Mouse (Mus musculus) left cerebral cortex, postnatal 14 days (tissue): Measurements from ENCODE around the gene Wdr62. TPM values are rescaled to one million over a fixed set of nuclear protein-coding genes. Genes with fewer than 3 reads are reported as not detected.

Experiments
- DNase-seq, 2 experiments: peaks; one replicate each; pipeline ENCODE4 v3.0.0; 2021 to 2022; ENCODE audit warnings: low spot score in 2 of 2, mixed read lengths in 1 of 2
- intact Hi-C: fragments of 180-260 bp; cut with DNase I; formaldehyde crosslinking; loops from one replicate; pipeline ENCODE4 v1.15.1; 2025
- long read RNA-seq, 2 experiments: library from polyadenylated mRNA; stranded (forward); transcript quantifications; one replicate each; pipeline ENCODE4 v2.0.0; 2021
- total RNA-seq, 2 experiments: library from RNA; stranded (reverse); gene quantifications; 2 replicates each; pipeline ENCODE4 v1.2.3; 2021

Gene Wdr62
- 1 to 10 TPM; 1.2 to 2.0 TPM for total RNA-seq
- long read RNA-seq, experiment 1, partial matches to known transcripts, result 1 of 1 reads
- long read RNA-seq, experiment 1, other reads (novel, unspliced or antisense), result 0 of 1 reads
- long read RNA-seq, experiment 2, partial matches to known transcripts, result 0 of 1 reads
- long read RNA-seq, experiment 2, other reads (novel, unspliced or antisense), result 1 of 1 reads

DNA sequence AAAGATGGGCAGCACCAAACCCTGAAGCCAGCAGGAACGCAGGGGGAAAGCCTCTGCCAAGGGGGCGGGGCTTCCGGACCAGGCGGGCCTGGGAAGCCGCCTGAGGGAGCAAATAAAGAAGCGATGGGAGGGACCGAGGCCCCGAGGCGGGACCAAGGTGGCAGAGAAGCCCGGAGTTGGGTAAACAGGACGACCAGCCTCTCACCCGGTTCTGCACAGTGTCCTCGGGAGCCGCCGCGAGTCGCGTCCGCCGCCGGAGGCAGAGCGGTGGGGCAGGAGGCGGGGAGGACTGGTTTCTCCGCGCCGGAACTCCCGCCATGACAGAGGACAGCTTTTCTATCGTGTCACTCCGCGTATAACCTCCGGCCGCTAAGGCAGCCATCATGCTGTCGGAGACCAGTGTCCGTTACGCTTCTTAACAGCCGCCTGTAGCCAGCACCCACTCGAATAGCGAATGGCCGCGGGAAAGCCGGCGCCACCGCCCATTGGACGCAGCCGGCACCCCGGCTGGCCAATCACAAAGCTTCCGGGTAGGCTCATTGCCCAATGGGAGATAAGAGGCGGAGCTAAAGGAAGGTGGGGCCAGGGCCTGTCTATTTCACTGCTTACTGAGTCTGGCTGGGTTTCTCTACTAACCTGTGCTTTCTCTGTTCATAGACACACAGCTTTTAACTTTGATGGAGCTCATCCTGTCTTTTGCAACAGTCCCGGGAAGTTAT lies at the start of gene Wdr62, which contains the start of gene Thap8:
Wdr62 (minus strand) TSS at position 469 of the 719 bp plus-strand sequence.
Thap8 (plus strand) TSS at position 144 of the 719 bp plus-strand sequence.
- intact Hi-C loops, result no loop called here

DNA sequence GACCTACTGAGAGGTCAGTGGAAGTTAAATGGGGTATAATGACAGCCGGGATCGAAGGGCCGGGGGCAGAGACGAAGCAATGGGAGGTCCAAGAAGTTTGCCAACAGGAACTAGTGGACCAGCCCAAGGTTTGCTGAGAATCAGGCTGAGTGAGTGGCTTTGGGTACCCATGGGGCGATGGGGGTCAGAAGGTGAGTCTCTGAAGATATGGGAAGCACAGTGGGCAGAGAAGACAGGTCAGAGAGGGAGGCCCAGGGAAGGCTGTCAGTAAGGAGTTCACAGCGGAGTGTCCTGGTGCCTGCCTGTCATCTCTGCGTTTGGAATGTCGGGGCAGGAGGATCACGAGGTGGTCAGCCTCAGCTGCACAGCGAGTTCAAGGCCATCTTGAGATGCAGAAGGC lies 48.2 kb upstream of the Wdr62 start:
- intact Hi-C loops, result no loop called here

More for the DNA sequence above, at the start of gene Wdr62, which contains the start of gene Thap8:
- DNase-seq, result peak; percentile 93

DNA sequence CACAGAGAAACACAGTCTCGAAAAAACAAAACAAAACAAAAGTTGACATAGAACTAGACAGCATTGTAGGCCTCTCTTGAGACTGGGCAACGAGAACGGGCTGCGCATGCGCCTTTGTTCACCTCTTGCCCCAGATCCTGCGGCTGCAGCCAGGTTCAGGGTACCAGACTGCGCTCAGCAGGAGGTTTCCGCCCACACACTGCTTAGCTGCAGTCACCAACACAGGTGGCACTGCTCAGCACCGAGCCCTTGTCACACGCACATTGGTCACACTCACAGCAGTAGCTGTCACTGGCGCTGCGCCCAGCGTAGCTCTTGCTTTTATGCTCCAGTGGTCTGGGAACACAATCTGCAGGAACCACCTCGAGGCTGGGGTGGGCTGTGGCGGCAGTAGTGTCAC lies 46.9 kb upstream of the Wdr62 start:
- no peak for DNase-seq

More for the DNA sequence above, 48.2 kb upstream of the Wdr62 start:
- no peak for DNase-seq

DNA sequence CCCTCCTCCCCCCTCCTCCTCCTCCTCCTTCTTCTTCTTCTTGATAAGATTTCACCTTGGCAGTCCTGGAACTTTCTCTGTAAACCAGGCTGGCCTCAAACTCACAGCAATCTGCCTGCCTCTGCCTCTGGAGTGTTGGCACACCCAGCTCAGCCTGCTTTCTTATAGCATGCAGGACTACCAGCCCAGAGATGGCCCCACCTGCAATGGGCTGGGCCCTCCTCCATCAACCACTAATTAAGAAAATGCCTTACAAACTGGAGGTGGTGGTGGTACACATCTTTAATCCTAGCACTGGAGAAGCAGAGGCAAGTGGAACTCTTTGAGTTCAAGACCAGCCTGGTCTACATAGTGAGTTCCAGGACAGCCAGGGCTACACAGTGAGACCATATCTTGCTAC lies 46.2 kb upstream of the Wdr62 start:
- no peak for DNase-seq
- intact Hi-C loops, result no loop called here

More for the DNA sequence above, 46.9 kb upstream of the Wdr62 start:
- intact Hi-C loops, result no loop called here

DNA sequence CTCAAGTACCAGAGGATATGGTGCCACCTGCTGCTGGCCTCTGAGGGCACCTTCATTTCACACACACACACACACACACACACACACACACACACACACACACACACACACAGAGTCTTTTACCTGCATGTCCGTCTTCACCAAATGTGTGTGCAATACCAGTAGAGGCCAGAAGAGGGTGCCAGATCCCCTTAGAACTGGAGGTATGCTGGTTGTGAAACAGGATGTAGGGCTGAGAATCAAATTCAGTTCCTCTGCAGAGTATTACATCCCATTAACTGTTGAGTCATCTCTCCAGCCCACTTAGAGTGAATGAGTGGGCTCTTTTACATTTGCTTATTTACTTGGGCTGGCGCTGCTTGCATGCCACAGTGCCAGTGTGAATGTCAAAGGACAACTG lies 45.1 kb upstream of the Wdr62 start:
- intact Hi-C loops, result no loop called here
- no peak for DNase-seq

DNA sequence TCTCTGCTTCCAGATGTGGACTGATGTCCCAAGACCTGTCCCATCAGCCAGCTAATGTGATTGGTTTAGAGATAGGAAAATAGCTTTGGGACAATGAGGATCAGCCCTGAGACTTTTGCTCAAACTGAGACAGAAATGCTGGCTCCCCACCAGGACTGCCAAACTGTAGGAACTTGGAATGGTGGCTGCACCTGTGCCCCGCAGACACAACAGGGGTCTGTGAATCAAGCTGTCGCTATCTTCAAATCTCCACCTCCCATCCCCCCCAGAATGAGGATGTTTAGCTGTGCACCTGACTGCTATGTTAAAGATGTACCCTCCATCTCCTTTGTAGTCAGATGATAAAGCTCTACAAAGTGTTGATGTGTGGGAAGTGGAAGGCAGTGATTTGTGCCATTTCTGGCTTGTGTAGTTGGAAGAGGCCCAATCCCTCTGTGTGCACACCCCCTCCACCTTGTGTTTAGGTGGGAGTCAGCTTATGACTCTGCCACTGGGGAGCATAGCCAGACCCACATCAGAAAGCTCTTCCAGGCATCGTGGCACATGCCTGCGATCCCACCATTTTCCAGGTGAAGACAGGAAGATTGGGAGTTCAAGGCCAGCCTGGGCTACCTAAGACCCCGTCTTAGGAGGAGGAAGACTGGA lies 44.2 kb upstream of the Wdr62 start:
- intact Hi-C loops, result no loop called here
- peak; percentile 32 to 77 for DNase-seq

DNA sequence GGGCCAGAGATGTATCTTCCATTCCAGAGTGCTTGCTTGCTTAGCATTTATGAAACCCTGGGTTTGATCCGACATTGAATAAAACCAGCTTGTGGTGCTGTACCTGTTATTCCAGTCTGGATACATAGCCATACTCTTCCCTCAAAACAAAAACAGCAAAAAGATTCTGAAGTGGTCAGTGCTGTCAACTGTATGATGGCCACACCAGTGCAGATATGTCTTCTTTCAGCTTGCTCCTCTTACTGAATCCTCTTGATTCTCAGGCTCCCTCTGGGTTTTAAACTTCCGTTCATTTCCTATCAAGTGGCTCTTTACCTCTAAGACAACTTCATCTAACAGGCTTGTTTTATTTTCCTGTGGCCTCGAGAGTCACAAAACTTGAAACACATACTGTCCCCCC lies 43.6 kb upstream of the Wdr62 start, which contains the start of gene Sdhaf1:
Sdhaf1 (minus strand) TSS at position 101 of the 400 bp plus-strand sequence.
- no peak for DNase-seq
- intact Hi-C loops, result no loop called here

DNA sequence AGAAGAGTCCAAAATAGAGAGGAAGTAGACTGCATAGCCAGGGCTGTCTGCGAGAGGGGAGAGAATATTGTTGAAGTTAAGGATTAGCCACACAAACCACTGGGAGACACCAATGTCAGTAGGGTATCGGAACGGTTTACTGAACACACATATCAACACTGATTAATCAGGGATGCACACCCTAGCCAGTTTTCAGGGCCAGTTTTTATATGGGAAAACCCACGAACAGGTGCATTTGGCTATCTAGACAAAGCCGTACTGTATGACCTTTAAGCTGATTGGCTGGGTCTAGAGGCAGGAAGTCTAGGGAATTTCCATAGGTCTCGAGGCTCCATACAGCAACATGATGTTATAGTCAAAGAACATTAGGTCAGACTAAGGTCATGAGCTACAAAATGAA lies 42.6 kb upstream of the Wdr62 start:
- intact Hi-C loops, result no loop called here
- DNase-seq, result no peak

DNA sequence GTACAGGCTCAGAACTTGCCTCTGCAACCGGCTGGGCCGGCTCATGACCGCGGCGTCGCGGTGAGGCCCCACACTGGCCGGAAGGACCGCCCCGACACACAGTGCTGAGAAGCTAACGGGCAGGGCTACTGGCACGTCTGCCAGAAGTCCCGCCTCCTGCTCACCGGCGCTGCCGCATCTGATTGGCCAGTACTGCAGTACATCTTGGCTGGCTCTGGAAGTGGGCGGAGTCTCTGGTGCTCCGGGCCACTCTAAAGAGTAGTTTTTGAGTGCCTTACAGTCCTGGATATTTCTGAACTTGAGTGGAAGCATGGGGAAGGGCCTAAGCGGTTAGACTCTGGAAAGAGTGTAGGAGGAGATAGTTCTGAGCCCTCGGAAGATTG lies 42.1 kb upstream of the Wdr62 start:
- intact Hi-C loops, result no loop called here
- DNase-seq, result peak; percentile 97 to 98

DNA sequence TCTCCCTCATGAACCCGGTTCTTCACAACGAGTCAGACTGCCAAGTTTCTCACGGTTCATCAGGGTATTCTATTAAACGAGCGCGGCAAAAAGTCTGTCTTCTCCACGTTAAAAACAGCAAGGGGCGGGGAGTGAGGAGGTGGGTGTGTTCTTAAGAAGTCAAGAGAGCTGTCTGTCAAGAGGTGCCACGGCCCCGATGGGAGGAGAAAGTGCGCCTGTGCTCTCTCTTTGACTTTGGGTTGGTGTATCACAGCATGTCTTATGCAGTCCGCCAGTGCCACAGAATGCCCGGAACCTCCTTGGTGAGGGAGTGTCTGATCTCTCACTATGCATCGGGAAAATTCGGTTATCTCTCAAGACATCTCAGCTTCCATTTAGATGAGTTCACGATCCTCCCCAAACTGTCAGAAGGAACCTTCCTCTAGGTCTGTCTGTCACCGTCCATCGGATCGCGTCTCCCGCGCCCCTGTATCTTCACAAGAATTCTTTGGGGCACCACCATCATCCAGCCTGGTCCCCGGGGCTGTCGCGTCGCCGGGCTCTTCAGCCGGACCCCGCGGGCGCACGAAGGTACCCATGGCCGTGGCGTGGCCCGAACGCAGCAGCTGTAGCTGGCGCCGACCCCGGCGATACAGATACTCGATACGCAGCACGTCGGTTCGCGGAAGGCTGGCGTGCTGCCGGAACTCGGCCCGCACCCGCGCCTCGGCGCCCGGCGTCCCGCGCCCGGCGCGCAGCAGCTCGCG lies 41.5 kb upstream of the Wdr62 start, which contains the start of gene E130208F15Rik:
E130208F15Rik (plus strand) TSS at position 202 of the 746 bp plus-strand sequence.
- intact Hi-C loops, result no loop called here
- peak; percentile 66 to 69 for DNase-seq

DNA sequence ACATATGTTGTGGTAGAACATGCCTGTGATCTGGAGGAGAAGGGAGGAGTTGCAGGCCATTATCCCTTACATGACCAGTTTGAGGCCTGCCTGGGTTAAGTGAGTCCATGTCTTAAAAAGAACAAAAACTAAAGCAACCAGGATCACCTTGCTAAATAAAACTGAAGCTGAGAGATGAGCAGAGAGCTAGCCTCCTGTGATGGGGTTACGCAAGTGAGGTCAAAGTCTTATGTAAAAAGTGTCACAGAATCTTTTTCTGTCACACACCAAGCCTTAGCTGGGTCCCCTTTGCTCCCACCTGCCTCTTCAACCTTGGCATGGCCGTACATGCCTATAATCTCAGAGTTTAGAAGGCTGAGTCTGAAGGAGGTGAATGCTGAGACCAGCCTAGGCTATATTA lies 40.7 kb upstream of the Wdr62 start:
- intact Hi-C loops, result no loop called here
- DNase-seq, result no peak

DNA sequence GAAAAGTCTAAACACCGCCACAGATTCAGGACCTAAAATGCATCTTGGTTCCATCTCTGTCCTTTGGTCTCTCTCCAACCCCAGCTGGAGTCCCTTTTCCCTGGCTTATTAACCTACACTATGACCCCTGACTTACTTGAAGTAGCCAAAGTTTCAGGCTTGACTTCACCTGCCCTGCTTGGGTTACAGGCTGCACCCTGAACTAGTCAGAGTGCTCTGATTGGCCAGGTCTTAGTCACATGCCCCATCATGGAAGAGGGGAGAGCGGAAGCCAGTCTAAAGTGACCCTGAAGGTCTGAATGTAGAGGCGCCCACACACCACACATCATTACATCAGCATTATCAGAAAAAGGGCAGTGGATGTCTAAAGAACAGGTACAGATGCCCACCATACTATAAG lies 37.9 kb upstream of the Wdr62 start:
- no peak for DNase-seq
- intact Hi-C loops, result no loop called here

DNA sequence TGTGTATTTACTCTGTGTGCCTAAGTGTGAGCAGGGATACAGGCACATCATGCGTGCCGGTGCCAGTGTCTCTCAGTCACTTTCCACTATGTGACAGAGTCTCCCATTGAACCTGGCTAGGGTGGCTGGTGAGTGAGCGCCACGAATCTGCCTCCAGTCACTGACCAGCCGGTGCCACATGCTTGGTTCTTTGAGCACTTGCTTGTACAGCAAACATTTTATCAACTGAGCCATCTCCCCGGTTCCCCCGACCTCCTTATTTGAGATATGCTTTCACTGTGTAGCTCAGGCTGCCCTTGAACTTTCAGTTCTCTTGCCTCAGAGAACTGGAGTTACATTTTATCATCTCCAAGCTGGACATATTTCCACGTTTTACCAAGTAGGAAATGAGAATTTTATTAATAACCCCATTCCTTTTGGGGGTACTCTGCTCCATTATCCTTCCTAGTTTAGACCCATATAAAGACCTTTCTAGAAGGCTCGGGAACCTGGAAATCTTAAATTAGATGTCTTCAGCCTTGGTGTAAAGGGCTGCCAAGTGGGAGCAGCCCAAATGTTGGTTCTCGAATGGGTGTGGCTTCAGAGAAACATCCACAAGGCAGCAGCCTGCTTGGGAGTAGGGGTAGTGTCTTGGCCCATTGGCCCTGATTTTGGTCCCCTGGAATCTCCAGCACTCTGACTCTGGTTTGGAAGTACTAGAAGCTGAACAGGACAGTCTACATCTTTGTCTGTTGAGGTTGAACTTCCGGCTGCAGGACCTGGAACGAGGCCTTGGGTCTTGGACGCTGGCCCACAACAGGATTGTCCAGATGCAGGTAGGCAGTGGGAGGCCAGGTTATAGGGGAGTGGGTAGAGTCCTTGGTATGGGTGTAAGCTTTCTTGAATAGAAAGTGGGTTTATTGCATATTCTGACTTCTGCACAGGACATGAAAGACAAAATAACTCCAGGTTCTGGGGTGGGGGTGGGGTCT lies 35.6 kb upstream of the Wdr62 start:
- intact Hi-C loops, result no loop called here
- DNase-seq, result no peak

DNA sequence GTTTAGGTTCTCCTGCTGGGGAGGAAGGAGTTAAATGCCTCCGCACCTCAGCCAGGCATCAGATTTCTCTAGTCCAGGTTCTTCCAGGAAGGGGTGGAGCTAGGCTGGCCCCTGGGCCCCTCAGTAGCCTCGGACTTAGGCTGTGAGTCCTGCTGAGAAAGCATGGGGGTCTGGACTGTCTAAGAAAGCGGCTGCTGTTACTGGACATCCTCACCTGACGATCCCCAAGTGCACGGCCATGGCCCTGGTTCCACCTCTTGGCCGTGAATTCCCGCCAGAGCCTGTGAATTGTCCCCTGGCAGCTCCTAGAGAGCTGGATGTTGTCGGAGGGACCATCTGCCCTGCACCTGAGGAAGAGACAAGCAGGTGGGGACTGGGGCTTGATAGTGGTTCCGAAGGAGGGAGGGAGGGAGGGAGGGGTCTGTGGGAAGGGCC lies 34.5 kb upstream of the Wdr62 start, which contains the start of gene Syne4:
Syne4 (plus strand) TSS at position 87 of the 435 bp plus-strand sequence.
- intact Hi-C loops, result no loop called here
- DNase-seq, result no peak

DNA sequence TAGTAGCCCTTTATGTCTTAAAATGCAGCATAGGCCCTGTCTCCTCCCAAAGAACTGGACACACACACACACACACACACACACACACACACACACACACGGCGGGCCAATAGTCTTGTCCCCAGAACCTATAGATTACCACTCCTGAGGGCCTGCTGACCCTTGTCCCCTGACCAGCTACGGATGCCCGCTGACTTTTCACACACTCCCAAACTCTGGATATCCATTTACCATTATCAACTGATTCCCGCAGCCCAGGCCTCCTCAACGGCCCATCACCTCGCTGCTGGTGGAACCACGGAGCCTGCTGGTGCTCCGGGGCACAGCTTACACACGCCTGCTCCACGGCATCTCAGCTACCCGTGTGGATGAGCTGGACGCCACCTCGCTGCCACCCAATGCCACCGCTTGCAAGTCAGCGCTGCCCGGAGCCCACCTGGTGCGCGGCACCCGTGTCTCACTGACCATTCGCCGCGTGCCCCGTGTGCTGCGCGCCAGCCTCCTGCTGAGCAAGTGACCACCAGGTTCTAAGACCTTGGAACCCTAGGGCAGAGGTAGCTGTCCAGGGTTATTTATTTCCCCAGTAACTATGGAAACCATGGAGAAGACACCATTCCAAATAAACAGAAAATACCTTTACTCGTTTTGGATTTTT lies 33.6 kb upstream of the Wdr62 start:
- DNase-seq, result no peak
- intact Hi-C loops, result no loop called here

DNA sequence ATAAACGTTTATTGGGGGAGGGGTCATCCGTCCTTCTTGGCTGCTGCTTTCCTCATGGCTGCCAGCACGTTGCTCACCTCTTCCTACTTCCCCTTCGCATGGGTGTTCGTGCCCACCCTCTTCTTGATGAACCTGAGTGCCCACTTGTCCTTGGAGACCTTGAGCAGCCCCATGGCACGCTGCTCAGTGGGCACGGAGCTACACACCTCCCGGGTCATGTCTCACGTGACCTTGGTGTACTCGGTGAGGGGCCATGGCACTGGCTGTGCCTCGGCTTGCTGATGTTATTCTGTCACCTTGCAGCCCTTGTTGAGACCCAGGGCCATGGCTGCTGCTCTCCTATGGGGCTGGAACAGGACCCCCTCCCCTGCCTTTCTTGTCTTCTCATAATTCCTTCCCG lies 29.9 kb upstream of the Wdr62 start:
- DNase-seq, result no peak
- intact Hi-C loops, result no loop called here

DNA sequence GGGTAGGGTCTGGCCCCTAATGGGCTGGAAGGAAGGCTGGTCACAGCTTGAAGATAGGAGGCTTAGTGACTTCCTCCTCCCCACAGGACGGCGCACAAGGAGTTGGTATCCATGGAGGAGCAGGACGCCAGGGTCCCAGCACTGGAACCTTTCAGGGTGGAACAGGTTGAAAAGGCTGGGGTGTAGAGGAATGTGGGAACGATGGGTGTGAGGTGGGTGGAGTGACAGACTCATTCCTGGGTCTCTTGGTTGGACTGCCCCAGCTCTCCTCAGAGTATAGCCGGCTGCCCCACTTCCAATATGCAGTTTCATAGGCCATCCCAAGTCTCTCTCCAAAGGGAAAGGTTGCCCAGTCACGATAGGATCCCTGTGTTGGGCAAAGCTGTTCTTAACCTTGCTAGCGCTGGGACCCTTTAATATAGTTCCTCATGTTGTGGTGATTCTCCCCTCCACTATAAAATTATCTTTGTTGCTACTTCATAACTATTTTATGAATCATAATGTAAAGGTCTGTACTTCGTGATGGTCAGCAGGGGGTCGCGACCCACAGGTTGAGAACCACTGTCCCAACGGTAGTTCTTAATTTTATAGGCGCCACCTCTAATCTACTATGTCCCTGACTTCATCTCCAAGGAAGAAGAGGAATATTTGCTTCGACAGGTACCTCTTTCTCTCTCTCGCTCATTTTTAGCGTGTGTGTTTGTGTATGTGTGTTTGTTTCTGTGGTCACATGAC lies 29.3 kb upstream of the Wdr62 start:
- intact Hi-C loops, result no loop called here
- DNase-seq, result no peak
